Mouse (Mus musculus): Measurements from ENCODE around the gene 1810049J17Rik. TPM values are rescaled to one million over a fixed set of nuclear protein-coding genes. Genes with fewer than 3 reads are reported as not detected.

Gene 1810049J17Rik
- not detected for polyA plus RNA-seq (2014; fragmentation: Illumina TruSeq; extraction: RNeasy Lipid Tissue Mini Kit (QIAGEN cat#74804))

DNA sequence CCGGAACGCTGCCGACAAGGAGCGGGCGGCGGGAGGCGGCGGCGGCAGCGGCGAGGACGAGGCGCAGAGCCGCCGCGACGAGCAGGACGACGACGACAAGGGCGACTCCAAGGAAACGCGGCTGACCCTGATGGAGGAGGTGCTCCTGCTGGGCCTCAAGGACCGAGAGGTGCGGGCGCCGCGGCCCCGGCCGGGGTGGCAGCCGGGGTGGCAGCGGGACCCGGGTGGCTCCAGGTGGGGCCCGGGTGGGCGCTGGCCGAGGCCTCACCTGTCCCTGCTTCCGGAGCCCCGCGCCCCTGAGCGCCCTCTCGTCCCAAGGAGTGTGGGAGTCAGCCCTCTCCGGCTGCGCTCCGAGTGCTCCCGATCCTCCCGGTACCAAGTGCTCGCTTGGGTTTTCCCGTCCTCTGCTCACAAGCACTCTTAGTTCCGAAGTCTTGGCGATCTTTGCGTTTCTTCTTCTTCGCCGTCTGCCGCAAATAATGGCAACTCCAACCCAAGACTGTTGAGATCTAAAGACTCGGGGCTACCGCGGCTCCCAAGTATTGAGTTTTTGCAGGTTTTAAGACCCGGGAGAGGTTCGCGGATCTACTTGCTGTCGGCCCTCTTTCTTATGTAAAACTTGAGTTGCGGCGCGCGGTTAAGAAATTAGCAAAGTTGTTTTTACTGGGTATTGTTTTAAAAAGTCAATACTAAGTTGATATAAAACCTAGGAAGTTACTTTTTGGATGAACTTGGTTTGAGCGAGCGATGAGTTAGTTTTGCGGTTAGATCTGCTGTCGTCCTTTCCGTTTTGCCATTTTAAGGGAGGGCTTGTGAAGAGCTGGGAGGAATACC, at the start of gene 1810049J17Rik:
1810049J17Rik (minus strand) TSS at position 112 of the 834 bp plus-strand sequence.

DNA sequence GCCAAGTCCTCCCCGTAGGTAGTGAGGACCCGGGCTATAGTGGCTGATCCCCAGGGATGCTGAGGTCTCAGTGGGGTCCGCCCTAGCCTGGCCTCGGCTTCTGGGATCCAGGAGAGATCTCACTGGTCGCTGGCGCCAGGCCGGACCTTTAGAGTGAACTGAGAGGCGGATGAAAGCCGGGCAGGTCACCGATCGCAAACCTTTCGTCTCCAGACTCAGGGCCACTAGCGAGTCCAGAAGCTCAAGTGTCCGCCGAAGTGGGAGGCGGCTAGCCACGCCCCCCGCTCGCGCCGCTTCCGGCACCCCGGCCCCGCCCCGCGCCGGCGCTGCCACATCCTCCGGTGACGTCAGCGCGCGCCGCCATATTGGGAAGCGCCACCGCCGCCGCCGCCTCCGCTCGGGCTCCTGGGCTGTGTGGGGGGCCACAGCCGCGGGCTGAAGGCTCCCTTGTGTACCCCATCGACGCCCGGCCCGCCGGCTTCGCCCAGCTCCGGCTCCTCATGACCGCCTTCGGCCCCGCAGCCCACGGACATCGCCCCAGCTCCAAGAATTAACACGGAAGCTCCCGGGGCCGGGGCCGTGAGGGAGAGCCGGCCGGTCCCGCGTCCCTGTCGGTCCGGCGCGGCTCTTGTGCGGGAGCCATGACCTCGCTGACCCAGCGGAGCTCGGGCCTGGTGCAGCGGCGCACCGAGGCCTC, 460 bp downstream of the 1810049J17Rik start, which contains the start of gene Golph3:
Golph3 (plus strand) TSS at position 360 of the 697 bp plus-strand sequence.

Other genes with a start within 250 kb of the 1810049J17Rik start
- gene Zfr, start 204.1 kb downstream of the 1810049J17Rik start, polyA plus RNA-seq (2014; fragmentation: Illumina TruSeq; extraction: RNeasy Lipid Tissue Mini Kit (QIAGEN cat#74804)) = 306 TPM
- 14.9 TPM for gene Mtmr12, start 116.9 kb downstream of the 1810049J17Rik start, polyA plus RNA-seq (2014; fragmentation: Illumina TruSeq; extraction: RNeasy Lipid Tissue Mini Kit (QIAGEN cat#74804))
- gene Golph3, start 449 bp downstream of the 1810049J17Rik start, polyA plus RNA-seq (2014; fragmentation: Illumina TruSeq; extraction: RNeasy Lipid Tissue Mini Kit (QIAGEN cat#74804)) = 402 TPM

All from ovary, adult 10 weeks (tissue).